Mouse (Mus musculus) ovary, adult 10 weeks (tissue): ENCODE measurements around the gene Copg1. TPM values are rescaled to one million over a fixed set of nuclear protein-coding genes. Genes with fewer than 3 reads are reported as not detected.

Experiments used
- polyA plus RNA-seq: library from polyadenylated mRNA; stranded (reverse); fragments of 350-450 nt; fragmentation: Illumina TruSeq; extraction: RNeasy Lipid Tissue Mini Kit (QIAGEN cat#74804); gene quantifications from one replicate; pipeline ENCODE4 v1.2.3, GENCODE M21; 2014

Copg1 gene
- polyA plus RNA-seq: 30.0 TPM

DNA sequence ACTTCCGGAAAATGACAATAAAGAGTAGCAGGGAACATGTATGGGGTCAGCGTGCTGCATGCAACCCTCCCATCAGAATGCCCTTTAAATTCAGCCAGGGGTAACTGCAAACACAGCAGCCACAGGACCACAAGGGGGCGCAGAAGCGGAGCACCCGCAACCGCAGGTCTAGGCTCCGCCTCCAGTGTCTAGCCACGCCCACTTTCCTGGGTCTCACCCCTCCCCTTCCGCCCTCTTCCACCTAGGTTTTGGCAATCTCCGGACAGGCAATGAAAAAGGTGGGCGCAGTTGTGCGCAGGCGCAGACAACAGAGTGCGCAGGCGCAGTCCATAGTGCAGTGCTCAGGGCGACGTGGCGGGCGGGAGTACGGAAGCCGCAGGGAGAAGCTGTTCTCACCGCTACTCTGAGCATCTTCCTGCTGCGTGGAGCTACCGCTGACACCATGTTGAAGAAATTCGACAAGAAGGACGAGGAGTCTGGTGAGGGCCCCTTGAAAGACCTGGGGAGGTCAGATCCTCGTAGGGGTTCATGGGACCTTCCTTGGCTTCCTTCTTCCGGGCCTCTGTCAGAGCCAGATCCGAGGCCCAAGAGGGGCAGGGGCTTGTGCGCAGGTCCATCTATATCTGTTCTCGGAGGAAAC lies at the start of gene Copg1:
Gene Copg1 (plus strand): TSS at position 221 of the 640 bp plus-strand sequence.

DNA sequence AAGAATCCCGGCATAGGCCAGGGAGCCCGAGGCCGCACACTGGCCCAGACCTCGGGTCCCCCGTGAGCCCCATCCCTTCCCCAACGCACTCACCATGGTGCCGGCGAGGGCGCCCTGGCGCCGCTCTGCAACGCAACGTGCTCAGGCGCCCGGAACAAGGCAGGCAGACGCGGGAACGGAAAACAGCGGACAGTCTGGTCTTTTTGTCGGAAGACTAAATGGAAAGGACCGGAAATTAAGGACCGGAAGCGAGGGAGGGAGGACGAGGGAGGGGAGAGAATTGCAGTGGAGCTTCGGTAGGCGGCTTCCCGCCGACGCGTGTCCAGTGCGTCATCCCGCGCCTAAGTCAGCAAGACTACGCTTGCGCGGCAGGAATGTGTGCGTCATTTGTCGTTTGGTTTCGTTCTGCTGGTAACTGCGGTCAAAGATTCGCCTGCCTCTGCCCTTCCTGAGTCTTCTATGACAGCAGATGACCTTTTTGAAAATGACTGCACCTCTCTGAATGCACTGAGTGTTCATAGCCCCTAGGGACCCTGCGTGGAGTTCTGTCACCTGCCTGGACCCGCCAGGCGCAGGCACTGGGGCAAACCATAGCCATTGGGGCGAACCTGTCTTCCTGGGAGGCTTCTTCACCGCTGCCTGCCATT lies 48.9 kb upstream of the Copg1 start, which contains the start of gene Isy1:
Gene Isy1 (minus strand): TSS at position 248 of the 647 bp plus-strand sequence.

DNA sequence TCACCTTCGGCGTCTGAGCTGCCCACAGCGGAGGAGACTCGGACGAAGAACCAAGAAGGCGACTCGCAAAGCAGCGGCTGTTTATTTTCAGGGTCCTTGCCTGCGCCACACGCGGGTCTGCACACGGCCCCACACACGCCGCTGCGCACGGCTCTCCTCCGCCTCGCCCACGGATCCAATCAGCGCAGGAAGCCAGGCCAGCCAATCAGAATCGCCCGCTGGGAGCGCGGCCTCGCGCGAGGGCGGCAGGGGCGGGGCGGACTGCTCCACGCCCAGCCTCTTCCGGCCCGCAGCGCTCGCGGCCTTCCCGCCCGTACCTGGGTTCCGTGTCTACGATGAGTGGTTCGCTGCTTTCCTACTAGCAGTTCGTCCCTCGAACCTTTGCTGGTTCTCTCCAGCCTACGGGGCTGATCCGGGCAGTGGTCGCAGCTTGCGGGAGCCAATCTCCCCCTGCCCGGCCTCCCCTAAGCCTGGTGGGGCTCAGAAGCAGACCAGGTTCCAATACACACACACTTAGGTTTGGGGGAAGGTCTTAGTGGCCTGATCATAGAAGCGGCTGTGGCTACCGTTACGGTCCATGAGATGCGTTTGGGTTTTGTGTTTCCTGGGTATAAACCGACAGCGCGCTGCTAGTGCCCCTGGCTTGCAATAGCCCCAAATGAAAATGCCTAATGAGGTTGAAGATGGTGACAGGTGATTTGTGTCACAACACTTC lies 36.6 kb upstream of the Copg1 start, which contains the start of gene Cnbp:
Gene Cnbp (minus strand): TSS at position 207 of the 715 bp plus-strand sequence.

DNA sequence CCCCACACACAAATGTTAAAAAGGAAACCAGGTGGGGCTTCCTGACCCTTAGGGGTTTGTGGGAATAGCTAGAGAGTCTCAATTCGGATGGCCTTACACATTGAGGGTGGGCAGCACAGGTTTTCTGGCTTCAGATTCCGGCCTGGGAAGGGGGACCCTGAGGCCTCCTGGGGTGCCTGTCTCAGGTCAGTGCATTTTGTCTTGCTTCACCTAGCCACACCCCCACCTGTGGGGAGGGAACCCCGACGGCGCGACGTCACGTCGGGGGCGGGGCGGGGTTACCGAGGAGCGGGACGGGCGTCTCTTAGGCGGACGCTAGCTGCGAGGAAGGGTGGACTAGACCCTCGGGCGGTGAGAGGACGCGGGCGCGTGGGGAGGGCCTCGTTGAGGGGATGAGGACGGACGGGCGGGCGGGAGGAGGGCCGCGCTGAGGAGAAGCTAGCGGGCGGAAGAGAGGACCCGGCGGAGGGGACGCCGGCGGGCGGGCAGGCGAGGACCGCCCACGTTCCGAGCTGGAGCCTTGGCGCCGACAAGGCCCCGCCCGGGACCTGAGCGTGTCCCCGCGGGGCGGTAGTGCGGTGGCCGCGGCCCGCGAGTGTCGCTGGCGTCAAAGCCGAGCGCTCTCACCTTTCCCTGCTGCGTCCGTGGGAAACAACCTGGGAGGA lies 26.2 kb downstream of the Copg1 start, which contains the start of gene Hmces:
Gene Hmces (plus strand): TSS at position 275 of the 665 bp plus-strand sequence.

Other genes with a start within 250 kb of the Copg1 start
- 15.9 TPM for gene Aplf, start 215.6 kb upstream of the Copg1 start, polyA plus RNA-seq
- gene Efcc1, start 156.9 kb upstream of the Copg1 start, polyA plus RNA-seq: not detected
- gene Gp9, start 109.7 kb upstream of the Copg1 start, polyA plus RNA-seq: not detected
- 8.1 TPM for gene Rab43, start 75.7 kb upstream of the Copg1 start, polyA plus RNA-seq
- gene Gm45140, start 52.0 kb upstream of the Copg1 start, polyA plus RNA-seq: not detected
- 30.8 TPM for gene Isy1, start 49.0 kb upstream of the Copg1 start, polyA plus RNA-seq
- 1,095 TPM for gene Cnbp, start 36.7 kb upstream of the Copg1 start, polyA plus RNA-seq
- 11.7 TPM for gene Hmces, start 26.1 kb downstream of the Copg1 start, polyA plus RNA-seq
- gene H1fx, start 93.8 kb downstream of the Copg1 start, polyA plus RNA-seq: not detected
- gene Rab7, start 157.5 kb downstream of the Copg1 start, polyA plus RNA-seq: 337 TPM
- 232 TPM for gene Rpn1, start 196.7 kb downstream of the Copg1 start, polyA plus RNA-seq